Mouse (Mus musculus) kidney, postnatal 25 days (tissue): Measurements from ENCODE around the gene Lmf1.
A peak's percentile ranks its signal among the peaks of the same experiment; 100 is the strongest.

Source experiments
- DNase-seq, 2 experiments: peaks; one replicate each; pipeline ENCODE4 v3.0.0; 2021; ENCODE audit warnings: mixed read lengths in 2 of 2

Gene Lmf1

DNA sequence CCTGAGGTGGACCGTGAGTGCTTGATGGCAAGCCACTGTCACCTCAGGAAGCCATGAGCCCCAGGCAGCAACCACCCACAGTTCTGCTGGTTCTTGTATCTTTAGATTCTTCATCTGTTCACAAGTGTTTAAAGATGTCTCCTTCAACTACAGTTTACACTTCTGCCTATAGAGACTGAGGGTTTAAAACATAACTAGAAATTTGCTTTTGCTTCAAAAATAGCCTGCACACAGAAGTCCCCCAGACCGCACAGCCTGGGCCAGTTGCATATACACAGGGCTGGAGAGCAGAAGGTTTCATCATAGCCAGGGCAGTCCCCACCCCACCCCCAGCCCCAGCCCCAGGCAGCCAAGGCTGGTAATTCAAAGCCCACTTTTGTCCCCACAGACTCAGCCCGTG is 65.9 kb downstream of the Lmf1 start:
- no peak for DNase-seq

DNA sequence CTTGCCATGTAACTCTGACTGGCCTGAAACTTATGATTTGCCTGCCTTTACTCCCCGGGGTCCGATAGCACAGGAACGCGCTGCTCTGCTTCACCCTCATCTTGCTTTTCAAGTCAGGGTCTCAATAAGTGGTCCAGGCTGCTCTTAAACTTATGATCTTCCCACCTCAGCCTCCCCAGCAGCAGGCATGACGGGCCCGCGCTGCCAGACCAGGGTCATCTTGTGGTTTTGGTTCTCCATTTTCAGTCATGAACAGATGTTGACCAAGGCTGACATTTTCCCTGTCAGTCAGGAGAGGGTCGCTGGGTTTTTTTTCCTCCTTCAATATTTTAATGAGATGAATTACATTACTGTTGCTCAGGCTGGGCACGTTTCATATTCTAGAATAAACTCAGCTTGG is 66.8 kb downstream of the Lmf1 start:
- DNase-seq: no peak

DNA sequence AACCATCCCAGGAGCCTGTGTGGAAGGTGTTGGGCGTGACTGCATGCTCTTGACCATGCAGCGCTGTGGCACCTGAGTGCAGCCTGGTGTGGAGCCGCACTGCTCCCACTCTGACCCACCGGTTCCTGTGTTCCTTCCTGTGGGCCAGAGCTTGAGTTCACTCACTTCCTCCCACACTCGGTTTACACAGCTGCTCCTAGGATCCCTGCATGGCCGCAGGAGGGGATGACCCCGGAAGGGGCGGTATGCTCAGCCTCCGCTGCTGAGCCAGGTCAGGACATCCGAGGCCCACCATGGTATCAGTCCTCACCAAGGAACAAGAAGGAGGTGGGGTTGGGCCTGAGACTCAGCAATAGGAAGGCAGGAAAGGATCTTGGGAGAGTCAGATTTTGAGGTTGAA is 69.0 kb downstream of the Lmf1 start:
- no peak for DNase-seq

DNA sequence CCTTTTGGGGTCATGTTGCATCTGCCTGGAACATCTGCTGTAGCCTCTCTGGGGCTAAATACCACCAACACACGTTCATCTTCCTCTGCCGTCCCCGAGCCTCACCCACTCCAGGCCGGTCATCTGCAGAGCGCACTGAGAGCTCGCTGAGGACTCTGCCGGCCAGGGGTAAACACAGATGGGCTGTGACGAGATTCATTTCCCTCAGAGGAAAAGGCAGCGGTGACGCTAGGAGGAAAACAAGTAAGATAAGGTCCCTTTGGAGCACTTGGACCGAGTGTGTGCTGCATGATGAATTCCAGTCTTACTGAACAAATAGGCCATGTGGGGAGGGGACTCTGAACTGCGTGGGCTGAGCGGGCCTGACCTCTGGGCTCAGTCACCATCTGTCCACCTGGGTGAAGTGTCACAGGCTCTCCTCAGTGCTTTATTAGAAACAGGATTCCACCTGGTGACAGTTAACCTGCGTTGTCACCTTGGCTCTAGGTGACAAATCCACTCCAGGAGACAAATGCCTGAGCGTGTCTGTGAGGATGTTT is 69.9 kb downstream of the Lmf1 start:
- no peak for DNase-seq

DNA sequence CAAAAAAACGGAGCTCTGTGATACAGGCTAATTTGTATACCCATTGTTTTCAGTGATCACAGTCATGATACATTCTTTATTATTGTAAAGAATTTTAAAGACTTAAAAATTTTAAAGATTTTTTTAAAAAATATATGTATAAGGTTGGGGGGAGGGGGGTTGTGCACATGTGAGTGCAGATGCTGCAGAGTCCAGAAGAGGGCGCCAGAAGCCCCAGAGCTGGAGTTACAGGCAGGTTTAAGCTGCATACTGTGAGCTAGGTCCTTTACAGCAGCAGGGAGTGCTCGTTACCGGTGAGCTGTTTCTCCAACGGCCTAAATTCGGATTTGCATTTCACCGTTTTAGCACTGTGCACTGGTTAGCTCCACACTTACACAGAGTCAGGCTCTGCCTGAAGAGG is 71.8 kb downstream of the Lmf1 start:
- no peak for DNase-seq

DNA sequence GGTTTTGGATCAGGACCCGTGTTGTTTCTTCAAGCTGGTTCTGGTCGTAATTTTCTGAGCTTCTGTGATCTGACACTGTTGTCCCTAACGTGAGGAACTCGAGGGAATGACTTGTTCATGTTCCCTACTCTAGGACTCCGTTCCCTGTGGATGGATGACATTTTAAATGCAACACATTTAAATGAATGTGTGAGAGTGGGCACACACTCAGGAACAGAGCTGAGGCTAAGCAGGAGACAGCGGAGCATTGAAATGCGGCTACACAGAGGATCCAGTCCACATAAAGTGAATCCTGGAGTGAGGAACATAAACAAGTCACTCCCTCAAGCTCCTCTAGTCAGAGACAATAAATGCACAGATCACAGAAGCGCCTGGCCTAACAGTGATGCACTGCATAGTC is 73.4 kb downstream of the Lmf1 start:
- DNase-seq: no peak

DNA sequence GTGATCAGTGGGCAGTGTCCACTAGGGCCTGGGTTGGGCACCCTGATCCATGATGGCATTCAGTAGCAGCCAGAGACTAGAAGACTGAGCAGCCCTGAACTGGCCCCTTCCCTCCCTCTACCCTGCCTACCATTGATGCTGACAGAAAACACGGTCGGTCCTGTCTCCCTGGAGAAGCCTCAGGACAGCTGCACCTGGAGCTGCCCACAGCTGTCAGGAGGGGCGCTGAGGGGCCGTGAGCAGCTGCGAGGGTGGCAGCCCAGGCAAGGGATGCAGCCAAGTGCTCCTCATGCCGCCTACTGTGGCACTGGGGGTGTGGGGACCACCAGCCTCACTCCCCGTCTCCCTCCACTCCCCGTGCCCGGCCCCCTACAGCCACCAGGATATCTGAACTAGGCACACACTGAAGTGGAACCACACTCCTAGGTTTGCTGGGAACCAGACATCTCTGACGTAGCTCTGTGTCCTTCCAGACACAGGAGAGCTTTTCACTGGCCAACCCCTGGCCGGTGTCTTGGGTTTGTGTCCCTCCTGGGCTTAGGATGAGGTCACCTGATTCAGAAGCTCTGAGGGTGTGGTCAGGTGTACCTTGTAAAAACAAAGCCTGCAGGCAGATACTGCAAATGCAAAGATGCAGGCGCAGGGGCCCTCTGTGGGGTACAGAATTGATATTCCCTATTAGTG is 77.4 kb downstream of the Lmf1 start:
- no peak for DNase-seq

DNA sequence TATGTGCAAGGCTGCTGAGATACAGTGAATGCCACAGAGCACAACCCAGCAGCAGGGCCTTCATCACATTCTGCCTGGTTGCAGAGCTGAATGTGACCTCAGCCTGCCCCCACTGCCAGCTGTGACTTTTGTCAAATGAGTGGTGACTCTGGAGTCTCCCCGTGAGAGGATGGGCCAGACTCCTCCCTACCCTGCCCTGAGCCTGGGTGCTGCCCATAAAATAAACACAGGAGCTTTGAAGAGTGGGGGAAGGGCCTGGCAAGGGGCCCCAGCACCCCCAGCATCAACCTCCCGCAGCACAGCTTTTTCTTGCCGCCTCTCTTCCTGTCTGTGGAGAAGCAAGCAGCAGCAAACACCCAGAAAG is 77.9 kb downstream of the Lmf1 start:
- DNase-seq: no peak

DNA sequence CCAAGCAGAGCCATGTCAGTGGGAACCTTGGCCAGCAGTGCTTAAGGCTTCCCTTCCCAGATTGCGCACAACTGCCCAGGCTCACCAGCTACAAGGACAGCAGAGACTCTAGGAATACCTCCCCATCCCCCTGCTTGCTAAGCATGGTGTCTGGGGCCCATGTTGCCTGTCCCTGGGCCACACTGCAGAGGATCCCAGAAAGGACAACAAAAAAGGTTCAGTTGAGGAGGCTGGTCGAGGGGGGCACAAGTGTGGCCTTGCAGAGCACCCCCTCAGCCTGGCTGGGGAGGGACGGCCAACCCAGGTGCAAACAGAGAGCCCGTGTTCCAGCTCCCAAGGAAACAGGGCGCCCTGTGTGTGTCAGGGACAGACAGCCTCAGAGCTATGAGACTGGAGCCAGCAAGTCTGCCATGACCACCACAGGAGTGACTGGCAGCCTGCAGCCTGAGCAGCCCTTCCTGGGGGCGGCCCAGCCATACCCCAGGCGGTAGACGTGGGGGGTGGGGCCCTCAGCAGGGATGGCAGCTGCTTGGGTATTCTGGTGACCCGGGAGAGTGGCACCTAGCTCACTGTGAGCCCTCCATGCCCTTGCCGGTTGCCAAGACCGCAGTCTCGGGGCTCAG is 84.4 kb downstream of the Lmf1 start:
- DNase-seq: no peak

DNA sequence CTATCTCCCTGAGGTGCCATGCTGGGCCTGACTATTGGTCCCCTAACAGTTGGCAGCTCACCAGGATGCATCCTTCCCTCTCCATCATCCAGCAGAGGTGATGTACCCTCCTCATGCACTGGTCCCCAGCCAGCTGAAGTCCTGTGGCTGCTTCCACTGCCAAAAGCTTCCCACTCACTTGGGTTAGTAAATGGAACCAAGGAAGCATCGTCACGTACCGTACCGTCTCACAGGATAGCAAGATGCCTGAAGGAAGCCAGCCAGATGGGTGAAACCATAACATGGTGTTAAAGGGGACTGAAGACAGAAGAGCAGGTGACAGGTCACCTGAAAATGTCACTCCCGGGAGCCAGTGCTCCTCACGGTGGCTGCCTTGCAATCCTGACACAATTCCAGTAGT is 86.6 kb downstream of the Lmf1 start:
- DNase-seq: no peak

DNA sequence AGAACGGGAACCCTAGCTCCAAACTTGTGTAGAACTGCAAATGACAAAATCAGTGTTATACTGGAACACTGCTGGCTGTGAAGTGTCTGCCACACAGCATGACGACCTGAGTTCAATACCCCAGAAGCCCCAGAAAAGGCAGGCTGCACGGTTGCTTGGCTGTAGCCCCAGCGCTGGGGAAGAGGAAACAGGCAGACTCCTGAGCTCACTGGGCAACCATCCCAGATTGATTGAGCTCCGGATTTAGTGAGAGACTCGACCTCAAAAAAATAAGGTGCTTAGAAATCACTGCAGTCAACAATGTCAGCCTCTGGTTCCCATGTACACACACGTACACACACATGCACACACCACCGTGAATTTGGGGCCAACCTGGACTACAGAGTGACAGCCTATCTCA is 87.0 kb downstream of the Lmf1 start:
- DNase-seq: no peak

DNA sequence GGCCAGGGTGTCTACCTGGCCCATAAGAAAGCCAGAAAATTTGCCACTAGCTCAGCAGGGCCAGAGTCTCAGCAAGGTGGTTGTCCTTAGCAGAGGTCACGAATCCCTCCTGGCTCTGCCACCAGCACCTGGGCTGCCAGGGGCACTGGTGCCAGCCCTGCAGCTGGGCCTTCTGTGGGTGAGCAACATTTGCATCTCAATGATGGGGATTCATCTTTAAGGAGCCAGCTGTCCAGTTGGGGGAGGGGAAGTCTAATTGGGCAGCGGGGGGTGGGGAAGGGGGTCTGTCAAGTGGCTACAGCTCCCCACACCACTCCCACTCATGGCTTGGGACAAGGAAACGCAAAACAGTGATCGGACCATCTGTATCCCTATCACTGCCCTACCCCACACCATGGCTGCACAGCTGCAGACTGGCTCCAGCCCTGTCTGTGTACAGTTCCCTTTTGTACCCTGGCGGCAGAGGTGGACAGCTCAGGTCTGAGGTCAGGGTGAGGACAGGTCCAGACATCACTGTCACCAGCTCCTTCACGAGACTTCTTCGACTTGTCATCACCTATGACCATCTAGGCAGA is 89.7 kb downstream of the Lmf1 start:
- no peak for DNase-seq

DNA sequence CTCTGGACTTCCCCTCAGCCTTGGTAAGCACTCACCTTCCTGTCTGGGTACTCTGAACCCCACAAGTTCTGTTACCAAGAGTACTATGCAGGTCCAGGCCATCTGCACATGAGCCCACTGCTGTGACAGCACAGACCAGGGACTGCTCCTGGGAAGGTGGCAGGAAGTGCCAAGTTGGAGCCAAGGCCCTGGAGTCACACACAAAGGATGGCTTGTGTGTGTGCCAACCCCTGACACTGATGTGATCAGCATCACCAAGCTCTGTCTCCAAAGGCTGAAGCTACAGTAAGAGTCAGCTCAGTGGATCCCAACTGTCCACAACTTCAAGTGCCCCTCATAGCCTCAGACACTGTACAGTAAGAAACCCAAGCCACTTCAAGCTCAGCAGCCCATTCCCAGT is 94.1 kb downstream of the Lmf1 start:
- DNase-seq: no peak

DNA sequence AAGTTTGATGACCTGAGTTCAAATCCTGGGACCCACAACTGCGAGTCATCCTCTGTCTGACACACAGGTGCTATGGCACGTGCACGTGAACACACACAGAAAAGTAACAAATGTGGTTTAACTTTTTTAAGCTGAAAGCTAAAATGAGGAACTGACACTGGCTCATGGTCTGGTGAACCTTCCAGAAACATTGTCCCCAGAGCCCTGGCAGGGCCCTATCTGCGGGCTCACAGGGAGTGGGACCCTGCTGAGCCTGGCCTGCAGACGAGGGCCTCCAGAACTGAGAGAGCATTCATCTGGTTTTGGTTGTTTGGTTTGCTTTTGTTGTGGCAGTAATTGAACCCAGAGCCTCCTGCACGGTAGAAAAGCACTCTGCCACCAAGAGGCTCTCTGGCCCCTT is 99.1 kb downstream of the Lmf1 start:
- DNase-seq: no peak

DNA sequence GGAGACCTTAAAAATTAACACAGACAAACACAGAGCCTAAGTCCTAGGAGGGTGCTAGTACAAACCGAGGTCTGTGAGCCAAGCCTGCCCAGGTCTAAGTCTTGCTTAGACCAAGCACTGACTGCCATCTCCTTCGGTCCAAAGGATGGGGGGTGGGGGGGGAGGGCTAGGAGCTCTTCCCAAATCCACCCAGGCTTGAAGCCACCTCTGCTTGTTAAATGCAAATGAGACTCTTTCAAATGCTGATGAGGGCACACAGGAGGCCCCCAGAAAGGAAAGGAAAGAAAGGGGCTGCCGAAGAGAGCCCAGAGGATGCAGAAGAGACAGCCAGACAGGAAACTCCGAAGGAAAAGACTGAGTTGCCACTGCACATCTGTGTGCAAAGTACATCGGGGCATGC is 100.9 kb downstream of the Lmf1 start:
- DNase-seq: no peak

DNA sequence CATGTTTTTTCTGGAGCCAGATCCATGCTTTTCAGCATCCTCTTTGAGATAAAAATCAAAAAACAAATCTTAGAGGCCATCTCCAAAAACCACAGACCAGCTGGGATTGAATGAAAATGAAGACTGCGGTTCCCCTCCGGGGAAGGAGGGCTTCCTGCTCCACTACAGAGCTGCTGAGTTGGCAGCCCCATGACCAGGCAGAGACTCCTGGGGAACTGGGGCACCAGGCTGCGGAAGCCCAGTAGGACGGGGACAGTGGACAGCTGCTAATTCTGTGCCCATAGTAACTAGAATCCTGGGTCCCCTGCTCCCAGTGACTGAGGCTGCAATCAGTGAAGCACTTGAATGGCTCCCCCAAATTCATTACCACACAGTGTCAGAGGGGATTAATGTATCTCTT is 102.8 kb downstream of the Lmf1 start:
- no peak for DNase-seq

DNA sequence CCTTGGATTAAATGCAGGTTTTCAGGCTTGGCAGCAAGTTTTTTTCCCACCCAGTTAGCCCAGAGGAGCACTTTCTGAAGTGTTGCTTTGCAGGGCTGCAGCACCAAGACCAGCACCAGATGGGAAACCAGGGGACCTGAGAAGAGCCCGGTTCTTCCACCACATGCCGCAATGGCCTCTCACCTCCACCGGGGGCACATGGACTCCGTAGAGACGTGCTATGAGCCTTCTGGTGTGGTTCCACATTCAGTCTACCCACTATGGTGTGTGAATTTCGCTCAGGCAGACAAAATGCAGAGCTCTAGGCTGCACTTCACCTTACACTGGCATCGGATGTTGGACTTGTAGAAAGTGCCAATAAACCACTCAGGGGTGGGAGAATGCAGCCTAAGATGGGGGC is 107.4 kb downstream of the Lmf1 start:
- no peak for DNase-seq

DNA sequence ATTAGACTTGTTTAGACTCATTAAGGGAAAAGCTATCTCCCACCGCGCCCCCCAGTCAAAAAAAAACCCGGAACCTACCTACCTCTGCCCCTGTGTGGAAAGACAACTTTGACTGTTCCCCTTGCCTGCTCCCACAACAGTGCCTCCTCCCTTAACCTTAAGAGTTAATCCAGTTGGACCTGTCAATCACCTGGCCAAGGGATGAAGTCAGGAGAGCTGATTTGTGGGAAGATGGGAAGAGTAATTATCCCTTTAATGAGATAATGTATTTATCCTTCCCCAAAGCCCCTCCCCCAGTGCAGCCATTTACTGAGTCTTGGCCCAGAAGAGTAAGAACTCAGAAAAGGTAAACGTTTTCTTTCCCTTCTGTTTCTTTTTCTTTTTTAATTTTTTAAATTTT is 110.0 kb downstream of the Lmf1 start:
- DNase-seq: no peak

DNA sequence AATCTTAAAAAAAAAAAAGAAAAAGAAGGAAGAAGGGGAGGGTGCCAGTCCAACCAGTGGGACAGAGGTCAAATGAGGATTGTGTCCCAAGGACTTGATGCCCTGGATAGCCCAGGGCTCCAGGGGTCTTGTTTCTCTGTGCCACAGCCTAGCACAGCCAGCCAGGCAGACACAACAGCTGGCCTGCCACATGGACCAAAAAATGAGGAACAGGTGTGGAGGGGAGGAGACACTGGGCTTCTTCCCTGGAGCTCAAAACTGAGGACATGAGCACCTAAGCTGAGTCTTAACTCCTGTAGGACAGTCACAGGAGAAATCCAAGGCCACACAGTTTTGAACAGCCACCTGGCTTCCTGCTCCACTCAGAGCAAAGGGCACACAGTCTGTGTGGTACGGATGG is 117.4 kb downstream of the Lmf1 start:
- DNase-seq: no peak

DNA sequence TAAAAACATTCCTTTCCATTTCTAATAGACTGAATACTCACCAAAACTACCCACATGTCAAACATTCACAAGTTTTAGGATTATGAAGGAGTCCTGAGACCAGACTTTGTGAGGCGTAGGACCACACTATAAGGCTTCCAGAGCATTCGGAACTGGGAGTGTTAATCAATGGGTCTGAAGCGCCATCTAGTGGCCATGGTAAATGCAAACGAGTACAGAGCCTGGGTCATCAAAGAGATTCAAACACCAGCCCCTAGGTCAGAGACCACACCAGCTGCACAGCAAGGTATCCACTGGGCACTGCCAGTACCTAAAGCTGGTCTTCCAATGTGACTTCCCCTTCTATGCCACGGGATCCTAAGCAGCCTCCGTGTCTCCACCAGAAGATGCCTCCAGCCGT is 119.6 kb downstream of the Lmf1 start:
- DNase-seq: peak; percentile 60 to 84

DNA sequence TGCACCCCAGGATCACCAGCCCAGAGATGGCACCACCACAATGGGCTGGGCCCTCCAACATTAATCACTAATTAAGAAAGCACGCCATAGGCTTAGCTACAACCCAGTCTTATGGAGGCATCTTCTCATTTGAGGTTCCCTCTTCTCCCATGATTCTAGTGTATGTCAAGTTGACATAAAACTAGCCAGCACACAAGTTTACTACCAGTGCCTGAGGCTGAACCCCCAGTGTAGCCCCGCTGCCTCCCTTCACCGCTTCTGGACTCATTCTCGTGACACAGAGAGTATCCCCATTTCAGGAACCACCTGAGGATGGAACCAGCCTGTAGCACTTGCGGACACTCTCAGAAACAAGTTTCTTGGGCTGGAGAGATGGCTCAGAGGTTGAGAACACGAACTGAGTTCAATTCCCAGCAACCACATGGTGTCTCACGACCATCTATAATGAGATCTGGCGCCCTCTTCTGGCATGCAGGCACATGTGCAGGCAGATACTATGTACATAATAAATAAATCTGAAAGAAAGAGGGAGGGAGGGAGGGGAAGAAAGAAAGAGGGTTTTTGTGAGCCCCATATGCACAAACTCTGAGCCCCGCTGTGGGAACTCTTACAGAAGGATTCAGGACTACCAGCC is 122.1 kb downstream of the Lmf1 start:
- no peak for DNase-seq

DNA sequence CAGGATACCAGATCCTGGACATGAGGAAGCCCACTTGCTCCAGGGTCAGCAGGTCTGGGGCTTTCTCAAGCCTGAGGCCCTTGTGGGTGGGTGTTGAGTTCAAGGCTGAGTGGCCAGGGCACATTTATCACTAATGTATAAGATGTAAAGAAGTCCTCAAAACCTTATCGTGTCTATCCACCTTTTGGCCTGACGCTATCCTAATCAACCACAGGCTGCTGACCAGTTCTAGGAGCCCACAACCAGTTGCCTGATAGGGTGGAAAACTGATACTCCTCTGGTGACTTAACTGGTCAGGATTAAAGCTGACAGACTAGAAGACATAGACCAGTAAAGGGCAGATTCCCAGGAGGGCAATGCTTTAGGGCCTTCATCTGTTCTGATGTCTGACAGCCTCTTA is 131.1 kb downstream of the Lmf1 start:
- no peak for DNase-seq

DNA sequence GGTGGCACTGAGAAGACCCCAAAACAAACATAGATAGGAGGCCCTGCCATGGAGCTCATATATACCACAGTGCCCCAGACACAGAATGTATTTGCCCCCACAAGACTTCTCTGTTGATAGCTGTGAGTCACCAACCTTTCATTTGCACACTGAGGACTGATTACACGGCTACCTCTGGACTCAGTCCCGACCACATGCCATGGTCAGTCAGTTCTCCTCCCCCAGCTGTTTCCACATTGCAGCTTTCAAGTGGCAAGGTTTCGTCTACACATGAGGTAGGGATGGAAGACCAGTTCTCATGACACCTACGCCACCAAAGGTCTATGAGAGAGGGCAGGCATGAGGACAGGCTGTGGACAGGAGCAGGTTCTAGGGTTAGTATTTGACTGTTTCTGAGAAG is 132.3 kb downstream of the Lmf1 start:
- DNase-seq: no peak
